Mouse (Mus musculus) right cerebral cortex, postnatal 4 days (tissue): ENCODE results near the gene Ankrd28.

Experiments used
- DNase-seq: peaks from one replicate; pipeline ENCODE4 v3.0.0-alpha.2; 2022

The Ankrd28 gene

GRCm38 (mm10) chr14:31664903-31665565 lies 165.4 kb downstream of the Ankrd28 start:
- no peak for DNase-seq

DNA sequence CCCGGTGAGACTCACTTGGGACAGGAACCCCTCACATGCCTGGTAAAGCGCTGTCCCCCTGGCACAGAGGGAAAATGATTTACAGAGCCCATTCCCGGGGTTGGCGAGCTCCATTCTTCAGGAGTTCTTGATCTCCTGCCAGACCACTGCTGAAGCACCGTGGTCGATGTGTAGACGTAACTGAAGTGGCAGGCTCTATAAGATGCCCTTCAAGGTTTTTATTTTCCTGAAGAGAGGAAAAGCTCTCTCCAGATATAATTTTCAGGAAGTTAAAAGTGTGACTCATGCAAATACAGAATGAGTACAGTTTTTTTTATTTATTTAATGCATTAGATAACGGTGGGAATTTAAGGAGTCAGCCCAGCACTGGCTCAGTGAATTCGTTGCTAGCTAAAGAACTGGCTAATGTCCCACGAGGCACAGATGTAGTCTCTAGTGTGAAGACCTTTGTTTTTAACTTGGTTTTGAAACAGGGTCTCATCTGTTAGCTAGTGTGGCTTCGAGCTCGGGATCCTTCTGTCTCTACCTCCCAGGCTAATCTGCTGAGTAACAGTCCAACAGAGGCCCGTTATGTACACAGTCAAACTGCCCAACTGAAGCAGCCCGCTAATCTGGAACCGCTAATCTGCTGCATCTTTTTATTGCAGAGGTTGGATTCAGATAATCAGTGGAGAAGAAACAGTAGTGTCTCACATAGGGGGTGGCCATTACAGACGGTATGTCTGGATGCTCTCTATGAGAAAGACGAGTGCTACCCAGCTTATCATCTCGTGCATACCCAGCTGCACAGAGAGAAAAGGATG lies 166.2 kb downstream of the Ankrd28 start:
- no peak for DNase-seq

DNA sequence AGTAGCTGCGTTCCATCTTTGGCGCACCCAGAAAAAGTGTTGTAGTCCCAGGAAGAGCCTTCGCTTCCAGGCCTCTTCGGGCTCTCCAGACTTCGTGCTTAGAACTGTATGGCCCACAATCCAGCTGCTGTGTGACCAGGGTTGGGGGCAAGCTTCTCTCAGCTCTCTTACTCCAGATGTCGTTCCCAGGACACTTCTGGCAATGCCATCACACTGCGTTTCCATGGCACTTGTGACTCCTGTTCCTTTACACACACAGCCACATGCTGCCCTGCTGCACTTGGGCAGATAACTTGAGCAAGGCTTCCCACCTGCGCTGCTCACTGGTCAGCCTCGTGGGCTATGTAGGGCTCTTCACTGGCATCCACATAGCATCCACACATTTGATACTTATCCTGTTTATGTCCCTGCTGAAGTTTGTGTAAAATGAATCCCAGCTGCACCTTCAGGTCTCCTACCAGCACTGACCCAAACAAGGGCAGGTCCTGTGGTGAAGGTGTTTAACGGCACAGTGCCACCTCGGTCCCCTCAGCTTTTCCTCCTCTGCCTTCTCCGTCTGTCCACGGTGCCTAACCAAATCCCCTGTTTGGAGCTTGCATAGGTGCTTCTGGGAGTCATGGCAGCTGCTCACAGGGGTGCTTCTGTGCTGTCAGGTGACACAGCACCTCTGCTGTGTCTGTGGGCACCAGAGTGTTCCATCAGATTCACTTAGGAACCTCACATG lies 166.9 kb downstream of the Ankrd28 start:
- no peak for DNase-seq

DNA sequence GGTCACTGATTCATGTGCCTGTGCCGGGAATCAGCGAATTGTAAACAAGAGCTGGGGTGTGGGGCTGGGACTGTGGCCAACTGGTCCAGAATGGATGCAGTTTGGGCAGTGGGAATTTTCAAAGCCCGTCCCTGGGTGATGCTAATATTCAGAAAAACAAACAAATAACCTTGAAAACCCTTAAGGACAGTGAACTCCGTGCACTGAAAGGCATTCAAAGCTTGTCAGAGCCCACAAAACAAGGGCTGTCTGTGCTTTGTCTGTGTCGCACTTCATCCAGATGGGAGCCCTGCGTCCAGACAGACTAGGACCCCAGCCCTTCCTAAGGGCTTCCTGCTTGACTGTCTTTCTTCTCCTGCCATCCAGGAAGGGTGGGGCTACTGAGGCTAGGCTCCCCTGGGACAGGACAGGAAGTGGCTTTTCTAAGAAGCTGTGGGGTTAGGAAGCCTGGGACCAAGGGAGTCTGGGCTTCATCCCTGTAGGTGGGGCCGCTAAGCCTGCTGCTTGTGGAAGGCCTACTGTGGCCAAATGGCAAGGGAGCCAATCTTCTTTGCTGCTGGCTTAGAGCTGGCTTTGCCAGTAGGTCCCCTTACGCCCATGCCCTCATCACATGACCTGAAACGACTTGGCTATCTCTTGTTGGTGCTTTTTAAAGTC lies 167.8 kb downstream of the Ankrd28 start:
- DNase-seq = no peak

DNA sequence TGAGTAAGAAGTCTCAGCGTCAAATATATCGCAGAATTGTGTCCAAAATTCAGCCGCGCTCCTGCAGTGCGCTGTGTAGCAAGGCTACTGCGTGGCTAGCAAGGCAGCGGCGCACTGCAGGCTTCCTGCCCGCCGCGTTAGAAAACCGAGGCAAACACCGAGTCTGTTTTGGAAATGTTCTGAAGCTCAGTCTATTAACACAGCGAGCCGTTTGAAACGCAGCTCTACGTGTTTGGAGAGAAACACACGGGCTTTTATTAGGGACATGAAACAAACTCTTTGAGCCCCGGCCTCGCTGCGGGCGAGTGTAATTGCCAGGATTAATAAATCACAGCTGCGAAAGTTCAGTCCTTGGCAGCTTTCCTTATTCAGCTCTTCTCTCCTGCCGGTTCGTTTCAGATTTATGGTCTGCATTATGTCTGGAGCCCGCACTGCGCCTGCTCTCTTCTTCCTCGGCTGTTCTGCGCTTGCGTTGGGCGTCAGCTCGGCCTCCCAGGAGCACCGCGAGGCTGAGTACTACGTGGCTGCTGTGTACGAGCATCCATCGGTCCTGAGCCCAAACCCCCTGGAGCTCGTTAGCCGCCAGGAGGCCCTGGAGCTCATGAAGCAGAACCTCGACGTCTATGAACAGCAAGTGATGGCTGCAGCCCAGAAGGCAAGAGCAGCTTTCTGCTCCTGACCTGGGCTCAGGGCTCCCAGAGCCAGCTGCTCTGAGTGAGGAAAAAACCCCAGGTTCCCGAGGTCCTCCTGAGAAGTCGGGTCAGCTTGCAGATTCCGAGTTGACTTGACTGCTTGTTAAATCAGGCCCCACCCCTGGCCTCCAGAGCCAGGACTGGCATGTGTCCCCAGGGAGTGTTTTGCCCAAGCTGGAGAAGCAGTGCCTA lies 168.5 kb downstream of the Ankrd28 start:
- peak; percentile 82 for DNase-seq

DNA sequence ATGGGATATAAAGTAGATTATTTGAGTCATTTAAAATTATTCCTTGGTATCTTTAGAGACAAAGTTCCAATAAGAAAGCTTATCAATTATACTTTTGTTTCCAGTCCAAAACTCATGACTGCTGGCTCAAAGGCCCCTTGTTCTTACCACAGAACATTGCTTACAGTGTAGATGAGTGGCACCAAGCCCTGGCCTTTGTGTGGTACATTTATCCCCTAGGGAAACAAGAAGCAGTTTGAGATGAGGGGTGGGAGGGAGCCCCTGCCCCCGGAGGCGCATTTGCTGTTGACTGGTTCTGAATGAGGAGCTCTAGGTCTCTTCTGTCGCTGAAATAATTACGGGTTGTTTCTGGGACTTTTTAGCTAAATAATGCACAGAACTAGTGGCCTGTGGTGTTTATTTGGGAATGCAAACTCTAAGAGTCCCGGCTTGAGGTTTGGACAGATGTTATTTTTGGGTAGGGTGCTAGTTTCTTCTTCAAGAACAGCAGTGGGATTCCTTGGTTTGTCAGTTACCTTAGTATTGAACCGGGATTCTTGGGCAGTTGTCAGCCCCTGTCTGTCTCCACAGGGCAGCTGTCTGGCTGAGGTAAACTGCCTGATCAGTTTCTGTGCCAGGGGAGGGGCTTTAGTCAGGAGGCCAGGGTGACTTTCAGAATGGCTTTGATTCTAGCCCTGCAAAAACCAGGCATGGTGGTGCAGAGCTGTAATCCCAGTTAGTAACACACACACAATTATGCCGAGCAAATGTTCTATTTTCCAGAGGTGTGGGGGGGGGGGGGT lies 169.9 kb downstream of the Ankrd28 start:
- no peak for DNase-seq

DNA sequence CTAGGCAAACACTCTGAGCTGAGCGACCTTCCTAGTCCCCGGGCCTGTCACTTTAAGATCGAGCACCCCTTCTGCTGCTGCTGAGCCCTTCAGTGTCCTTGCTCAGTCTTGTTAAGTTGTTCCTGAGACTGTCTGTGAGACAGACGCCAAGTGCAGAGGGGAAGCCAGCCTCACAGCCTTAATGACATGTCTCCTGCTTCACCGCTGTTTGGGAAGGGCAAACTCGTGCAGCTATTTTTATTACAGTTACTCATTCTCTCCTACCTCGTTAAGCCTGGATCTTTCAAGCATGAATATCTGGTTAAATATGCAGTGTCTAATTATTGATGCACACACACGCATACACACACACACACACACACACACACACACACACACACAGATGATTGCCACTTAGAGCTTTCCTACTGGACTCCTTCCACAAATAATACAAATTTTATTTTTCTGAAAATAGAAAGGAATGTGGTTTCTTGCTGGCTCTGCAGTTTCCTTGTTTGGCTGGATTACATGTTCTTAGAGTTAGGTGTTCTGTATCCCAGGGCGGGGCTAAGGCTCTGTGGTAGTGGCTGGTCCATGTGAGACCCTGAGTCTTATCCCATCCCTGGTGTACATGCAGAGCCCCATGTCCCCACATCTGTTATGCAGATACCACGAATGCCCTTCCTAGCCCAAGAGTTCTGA lies 170.8 kb downstream of the Ankrd28 start:
- no peak for DNase-seq

GRCm38 (mm10) chr14:31658126-31658680 lies 172.2 kb downstream of the Ankrd28 start:
- DNase-seq = no peak

DNA sequence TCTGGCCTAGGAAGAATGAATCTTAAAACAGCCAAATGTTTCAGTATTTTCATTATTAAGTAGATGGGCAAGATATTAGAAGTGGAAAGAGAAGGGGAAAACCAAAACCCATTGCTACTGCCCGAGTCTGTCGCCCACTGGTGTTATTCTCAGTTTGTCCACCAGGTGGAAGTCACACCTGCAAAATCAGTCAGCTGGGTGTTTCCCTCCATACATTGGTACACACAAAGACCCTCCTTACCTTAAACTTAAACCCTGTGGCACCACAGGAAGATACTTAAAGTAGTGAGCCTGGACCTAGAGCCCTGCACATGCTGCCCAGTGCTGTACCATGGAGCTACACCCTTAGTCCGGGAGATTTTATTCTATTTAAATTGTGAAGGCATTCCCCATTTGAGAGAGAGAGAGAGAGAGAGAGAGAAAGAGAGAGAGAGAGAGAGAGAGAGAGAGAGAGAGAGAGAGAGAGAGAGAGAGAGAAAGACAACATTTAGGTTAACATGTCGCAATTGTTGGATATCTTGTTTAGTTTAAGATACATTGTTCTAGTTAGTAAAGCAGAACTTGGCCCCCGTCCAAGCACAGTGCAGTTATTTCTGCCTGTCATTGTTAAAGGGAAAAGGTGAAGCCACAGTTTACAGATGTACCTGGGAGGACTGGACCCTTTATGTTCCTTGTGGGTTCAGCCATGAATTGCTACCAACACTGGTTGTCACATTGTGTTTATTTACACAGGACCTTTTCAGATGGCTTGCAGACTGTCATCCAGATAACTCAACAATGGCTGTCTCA lies 173.4 kb downstream of the Ankrd28 start:
- peak; percentile 73 for DNase-seq

- no peak for DNase-seq
Observed at GRCm38 (mm10) chr14:31656386-31656785, 174.1 kb downstream of the Ankrd28 start.

- DNase-seq = no peak
Observed at GRCm38 (mm10) chr14:31655406-31655805, 175.0 kb downstream of the Ankrd28 start.

GRCm38 (mm10) chr14:31654816-31655215 lies 175.6 kb downstream of the Ankrd28 start:
- DNase-seq = no peak

GRCm38 (mm10) chr14:31653101-31653875 lies 177.2 kb downstream of the Ankrd28 start:
- DNase-seq = no peak

DNA sequence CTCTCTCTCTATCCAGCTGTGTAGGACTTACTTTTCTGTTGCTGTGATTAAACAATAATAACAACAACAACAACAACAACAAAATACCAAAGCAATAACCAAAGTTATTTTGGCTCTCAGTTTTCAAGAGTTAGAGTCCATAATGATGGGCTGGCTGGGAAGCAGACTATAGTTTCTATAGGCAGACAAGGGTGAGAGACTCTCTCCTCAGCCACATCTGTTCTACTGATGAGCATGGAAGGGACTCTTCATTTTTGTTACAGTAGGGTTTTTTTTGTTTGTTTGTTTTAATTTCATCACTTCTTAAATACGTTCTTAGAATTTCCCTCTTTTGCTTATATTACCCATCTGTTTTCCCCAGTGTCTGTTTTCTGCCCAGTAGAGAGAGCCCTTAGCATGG lies 177.8 kb downstream of the Ankrd28 start:
- DNase-seq = no peak

GRCm38 (mm10) chr14:31652106-31652505 lies 178.3 kb downstream of the Ankrd28 start:
- no peak for DNase-seq

- no peak for DNase-seq
Observed at GRCm38 (mm10) chr14:31651206-31651605, 179.2 kb downstream of the Ankrd28 start.

DNA sequence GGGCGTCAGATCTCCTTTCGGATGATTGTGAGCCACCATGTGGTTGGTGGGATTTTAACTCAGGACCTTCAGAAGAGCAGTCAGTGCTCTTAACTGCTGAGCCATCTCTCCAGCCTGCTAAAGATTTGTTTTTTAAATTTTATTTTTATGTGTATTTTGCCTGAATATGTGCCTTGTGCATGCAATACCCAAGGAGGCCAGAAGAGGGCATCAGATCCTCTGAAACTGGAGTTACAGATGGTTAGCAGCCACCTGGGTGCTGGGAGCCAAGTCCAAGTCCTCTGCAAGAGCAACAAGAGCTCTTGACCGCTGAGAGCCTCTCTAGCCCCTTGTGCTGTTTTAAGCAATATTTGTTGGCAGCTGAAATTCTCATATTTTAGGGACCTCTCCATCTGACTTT lies 180.1 kb downstream of the Ankrd28 start:
- DNase-seq = no peak
